Mouse (Mus musculus) thymus, adult 2 months (tissue): ENCODE measurements around the gene Zranb3.

Experiments
- CTCF ChIP-seq: fragments of 200-500 bp; IDR thresholded peaks from 2 replicates; pipeline ENCODE4 v1.5.1; 2012; ENCODE audit warnings: mild to moderate bottlenecking, control low read depth, low read length, moderate library complexity, borderline replicate concordance; ENCODE audit not compliant: control insufficient read depth, poor library complexity, insufficient read depth; ENCODE audit errors: extremely low read depth
- POLR2A ChIP-seq: fragments of 200-500 bp; IDR thresholded peaks from 2 replicates; pipeline ENCODE4 v1.6.1; 2012; ENCODE audit warnings: mild to moderate bottlenecking, low read length, control low read depth, moderate library complexity; ENCODE audit not compliant: control insufficient read depth, poor library complexity, insufficient read depth; ENCODE audit errors: extremely low read depth

DNA sequence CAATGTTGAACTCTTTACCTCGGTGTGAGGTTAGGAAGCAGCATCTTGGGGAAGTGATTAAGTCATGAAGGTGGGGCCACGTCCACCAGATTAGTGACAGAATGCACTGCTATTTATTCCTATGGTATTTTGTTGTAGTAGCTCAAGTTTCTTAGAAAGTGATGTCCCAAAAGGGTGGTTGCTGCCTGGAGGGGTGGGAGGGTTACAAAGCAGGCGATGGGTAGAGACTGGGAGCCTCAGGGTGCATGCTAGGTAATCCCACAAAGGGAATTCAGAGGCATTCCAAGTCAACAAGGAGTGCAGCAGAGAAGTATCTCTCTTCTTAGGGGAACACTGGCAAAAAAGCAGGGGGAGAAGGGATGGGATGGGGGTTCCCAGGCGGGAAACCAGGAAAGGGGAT, 113.5 kb downstream of the Zranb3 start:
- no peak for TF ChIP-seq CTCF
- TF ChIP-seq POLR2A: no peak
